Mouse (Mus musculus): ENCODE measurements at regions not wholly inside any gene's neighbourhood (a gene's known extent, or its start where the extent isn't known, plus 50 kb on each side); places are given as distances from the start of the nearest gene placed in this dataset.

- DNase-seq (ENCODE audit: low spot score) = no peak
These were observed 227.9 kb downstream of the Rnd3 start for GRCm38 (mm10) chr2:50921002-50921401.

DNA sequence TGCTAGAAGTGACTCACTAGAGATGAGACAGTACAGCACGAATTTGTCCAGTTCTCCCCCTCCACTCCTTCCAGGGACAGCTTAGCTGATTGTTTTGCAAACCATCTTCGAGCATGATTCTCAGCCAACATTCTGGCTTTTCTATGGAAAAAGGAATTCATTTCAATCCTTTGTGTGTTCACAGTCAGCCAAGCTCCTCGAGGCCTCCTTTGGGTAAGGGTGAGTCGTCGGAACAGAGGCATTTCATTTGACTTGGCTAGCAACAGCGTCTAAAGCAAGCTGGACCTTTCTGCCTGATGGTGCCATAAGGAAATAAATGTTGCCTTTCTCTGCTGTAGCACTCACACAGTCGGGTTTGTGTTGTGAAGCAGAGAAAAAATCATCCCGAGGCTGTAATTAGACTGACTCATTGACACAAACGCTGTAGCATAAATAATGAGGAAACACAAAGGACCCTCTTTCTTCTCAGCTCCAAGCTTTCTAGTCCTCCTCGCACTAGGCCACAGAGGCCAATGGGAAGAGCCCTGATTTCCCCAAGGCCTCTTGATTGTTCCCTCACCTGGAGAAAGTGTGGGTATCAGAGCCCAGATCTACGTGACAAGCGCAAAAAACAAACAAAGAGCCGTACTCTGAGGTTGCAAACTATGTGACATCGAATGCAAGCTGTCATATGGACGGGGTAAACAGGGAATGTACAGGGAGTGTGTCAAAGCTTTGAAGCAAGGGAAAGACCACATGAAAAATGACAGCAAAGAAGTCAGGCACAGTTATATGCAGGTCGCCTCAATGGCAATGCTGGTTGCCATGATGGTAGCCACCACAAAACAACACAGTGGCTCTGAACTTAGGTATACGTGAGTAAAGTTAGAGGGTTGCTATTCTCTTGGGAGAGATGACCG is 232.3 kb downstream of the Rnd3 start:
- DNase-seq (ENCODE audit: low spot score) = no peak

GRCm38 (mm10) chr2:50915149-50915548 is 233.8 kb downstream of the Rnd3 start:
- no peak for DNase-seq (ENCODE audit: low spot score)

DNA sequence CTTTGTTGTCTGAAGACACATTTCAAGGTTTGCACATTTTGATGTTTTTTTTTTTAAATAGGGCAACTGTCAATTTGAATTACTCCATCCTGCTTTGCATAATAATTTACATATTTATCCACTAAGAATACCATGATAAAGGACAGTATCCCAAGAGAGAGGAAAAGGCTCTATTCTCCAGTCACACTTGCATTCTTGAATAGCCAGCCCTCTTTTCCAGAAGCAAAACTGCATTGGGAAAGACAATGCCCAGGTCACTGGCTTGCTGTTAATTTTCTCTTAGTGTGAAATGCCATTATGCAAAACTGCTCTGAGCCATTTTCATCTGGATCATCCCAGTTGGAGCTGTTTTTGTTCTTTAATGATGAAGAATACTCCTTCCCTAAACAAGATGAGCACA is 234.7 kb downstream of the Rnd3 start:
- no peak for DNase-seq (ENCODE audit: low spot score)

DNA sequence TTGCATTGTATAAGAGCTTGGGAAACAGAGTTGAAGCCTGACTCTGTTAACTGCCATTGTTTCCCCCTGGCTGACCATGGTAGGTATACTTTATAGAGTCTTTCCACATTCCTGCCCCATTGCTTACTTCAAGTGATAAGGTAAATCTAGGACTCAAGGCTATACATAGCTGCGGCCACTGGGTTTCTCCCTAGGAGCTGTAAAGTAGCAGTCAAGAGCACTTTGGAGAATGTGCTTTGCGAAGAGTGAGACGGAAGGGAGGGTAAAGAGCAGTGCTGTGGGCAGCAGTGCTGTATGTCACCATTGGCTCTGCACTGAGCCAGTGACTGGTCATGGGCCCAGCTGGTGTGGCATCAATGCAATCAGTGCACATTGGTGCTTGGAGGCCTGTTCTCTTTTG is 240.1 kb downstream of the Rnd3 start:
- DNase-seq (ENCODE audit: low spot score) = no peak

- no peak for DNase-seq (ENCODE audit: low spot score)
These were observed 246.2 kb downstream of the Rnd3 start for GRCm38 (mm10) chr2:50902701-50903100.

GRCm38 (mm10) chr2:50902220-50902619 is 246.7 kb downstream of the Rnd3 start:
- no peak for DNase-seq (ENCODE audit: low spot score)

DNA sequence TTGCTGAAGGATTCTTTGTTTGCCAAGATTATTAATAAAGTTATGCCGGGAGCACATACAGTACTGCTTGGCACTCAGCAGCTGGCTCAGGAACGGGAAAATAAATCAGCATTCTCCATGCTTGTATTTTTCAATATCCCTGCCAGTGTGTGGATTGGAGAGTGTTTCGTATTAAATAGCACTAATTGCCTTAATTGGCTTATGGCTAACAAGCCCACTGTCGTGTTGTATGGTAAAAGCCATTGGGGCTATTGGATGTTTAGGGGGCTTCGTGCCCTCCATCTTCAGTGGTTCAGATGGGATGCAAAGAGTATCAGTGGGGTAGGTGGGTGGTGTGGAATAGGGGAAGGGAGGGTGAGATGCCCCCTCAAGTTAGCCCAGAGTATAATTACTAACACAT is 259.9 kb downstream of the Rnd3 start:
- DNase-seq (ENCODE audit: low spot score) = no peak

DNA sequence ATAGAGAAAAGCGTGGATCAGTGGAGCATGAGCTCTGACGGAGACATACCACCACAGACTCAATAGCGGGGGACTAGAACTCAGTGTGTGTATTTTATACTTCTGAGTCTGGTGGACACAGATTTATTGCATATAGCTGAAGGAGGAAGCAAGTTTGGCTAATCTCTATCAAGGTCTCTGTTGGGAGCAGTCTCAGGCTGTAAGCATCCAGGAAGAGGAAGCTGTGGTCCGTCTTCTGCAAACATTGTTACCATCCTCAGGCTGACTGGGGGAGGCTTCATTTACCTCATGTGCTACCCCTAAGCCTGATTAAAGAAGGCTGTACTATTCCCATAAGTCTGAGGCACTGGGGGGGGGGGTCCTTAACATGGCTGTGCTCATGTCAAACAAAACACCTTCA is 261.0 kb downstream of the Rnd3 start:
- no peak for DNase-seq (ENCODE audit: low spot score)

DNA sequence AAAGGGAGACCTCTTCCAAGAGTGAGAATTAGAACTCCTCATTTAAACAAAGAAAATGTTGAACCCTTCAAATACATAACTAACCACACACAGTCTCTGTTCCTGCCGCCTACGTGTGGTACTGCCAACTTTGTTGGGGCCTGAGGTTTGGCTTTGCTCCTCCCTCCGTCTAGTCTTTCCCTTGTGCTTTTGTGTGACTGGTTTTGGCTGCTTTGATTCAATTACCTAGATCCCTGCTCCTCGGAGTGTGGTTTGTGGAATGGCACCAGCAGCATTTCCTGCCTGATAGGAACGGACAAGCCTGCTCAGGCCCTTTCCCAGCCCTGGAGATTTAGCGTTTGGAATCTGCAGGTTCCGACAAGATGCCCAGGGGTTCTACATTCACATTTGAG is 263.0 kb downstream of the Rnd3 start:
- no peak for DNase-seq (ENCODE audit: low spot score)

DNA sequence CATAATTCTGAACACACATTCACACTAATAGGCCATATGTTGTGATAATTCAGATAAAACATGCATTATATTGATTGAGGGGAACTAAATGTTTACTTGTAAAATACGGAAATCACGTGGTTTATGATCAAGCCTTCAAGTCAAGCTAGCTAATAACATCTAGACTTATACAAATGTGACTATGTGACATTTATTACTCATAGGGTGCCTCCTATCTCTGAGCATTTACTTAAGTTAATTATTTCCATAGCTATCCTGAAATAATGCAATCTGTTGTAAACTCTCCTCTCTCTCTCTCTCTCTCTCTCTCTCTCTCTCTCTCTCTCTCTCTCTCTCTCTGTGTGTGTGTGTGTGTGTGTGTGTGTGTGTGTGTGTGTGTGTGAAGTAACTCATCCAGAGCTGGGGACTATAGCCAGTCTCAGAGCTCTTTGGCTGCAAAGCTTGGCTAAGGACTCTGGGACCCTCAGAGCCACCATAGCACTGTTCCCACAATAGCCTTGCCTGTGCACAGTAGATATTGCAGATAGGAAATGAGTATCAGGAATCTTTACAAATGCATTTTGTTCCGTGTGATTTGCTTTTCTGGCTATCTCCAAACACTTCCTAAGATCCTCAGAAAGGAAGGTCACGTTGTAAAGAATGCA is 263.5 kb downstream of the Rnd3 start:
- no peak for DNase-seq (ENCODE audit: low spot score)

DNA sequence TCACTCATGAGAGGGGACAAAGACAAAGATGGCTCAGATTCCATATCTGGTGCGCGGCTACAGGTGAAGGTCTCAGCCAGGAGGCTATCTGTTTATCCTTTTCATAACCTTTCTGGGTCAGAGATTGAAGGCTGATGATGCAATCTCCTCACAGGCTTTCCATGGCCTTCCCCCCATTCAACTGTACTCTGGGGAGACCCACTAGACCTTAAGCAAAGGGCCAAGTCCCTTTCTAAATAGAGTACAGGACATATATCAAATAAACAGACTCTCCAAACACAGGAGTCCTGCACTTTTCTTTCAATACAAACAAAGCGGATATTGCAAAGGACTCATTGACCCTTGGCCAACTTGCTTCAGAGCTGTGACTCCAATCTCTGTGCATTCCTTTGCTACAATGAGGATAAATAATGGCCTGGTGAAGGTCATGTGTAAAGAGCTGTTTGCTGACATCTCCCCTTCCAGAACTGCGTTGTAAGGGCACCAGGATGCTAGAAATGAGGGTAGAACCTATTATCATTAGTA is 267.3 kb downstream of the Rnd3 start:
- no peak for DNase-seq (ENCODE audit: low spot score)

- DNase-seq (ENCODE audit: low spot score) = no peak
These were observed 268.1 kb downstream of the Rnd3 start for GRCm38 (mm10) chr2:50880806-50881205.

DNA sequence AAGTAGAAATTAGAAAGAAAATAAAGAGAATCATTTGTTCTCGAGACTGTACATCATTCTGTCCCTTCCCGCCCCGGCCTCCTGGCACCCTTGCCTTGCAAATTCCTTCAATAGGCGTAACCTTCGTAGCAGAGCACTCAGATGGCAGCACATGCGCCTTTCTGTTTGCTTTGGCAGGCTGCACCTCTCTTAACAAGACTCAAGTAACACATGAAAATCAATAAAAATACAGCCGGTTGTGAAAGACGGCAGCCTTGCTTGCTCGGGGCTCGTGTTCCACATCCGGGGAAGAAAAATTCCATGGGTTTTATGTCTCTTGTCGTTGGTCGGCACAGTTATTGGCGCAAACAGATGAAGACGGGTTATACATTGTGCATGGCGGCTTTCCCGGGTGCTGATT is 271.2 kb downstream of the Rnd3 start:
- peak; percentile 7 for DNase-seq (ENCODE audit: low spot score)

DNA sequence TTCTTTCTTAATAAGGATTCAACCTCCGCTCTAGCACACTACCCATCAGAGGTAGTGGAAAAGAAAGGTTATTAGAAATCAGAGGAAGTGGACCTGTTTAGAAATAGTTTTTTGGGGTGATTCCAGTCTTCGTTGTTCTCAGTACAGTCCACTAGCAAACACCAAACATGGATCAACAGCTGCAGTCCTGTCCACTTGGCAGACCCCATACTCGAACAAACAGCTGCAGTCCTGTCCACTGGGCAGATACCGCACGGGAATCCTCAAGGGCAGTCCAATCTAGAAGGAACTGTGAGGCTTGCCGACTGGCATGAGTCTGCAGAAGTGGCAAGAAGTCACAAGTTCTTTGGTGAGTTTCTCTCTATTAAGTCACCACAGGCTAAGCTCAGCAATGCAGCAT is 273.8 kb downstream of the Rnd3 start:
- DNase-seq (ENCODE audit: low spot score) = no peak

- no peak for DNase-seq (ENCODE audit: low spot score)
These were observed 295.2 kb downstream of the Rnd3 start for GRCm38 (mm10) chr2:50853538-50854244.

GRCm38 (mm10) chr2:50852413-50852919 is 296.4 kb downstream of the Rnd3 start:
- no peak for DNase-seq (ENCODE audit: low spot score)

DNA sequence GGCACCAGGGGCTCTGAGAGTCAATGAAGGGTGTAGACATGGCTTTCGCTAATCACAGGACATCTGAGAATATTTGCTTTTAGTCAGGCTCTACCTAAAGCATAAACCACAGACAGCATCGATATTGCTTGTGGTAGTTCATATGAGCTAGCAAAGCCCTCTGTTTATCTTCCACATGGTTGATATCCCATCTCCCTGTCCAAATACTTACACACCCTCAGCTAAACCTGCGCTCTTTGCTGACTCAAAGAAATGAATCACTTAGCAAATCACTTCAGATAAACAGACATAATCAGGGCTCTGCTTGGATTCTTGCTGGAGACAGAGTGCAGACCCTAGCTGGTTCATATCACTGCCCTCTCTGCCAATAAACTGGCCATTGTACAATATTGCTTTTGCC is 298.8 kb downstream of the Rnd3 start:
- DNase-seq (ENCODE audit: low spot score) = no peak

DNA sequence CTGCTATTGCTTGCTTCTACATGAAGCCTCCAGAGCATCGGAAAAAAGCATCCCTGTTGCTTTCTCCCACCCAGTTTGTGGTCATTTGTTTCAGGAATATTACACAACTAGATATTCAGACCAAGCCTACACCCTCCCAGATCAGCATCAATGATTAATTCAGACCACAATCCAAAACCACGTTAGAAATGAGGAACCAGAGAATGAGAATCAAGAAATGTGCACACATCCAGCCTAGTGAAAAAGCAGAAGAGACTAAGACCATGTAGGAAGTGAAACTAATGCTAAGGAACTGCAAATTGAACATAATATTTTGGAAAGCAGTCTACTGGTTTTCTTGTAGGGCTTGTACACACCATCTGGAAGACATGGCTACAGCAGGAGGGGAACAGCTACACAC is 307.0 kb downstream of the Rnd3 start:
- no peak for DNase-seq (ENCODE audit: low spot score)

GRCm38 (mm10) chr2:50835511-50836320 is 313.2 kb downstream of the Rnd3 start:
- no peak for DNase-seq (ENCODE audit: low spot score)

DNA sequence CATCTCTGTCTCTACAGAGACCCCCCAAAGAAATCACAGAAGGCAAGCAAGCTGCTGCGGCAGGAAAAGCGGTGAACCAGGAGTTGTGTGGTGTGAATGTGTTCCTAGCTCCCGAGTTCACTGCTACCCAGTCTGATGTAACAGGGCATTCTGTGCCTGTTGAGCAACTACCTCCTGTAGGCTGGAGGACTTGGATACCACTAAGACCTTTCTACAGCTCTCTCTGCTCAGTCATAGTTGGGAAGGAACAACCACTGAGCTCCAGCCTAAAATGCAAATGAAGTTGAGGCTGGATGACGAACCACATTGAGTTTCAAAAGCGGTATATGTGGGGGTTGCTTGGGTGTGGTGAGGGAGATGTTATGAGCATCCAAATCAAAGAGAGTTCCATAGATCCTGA is 315.1 kb downstream of the Rnd3 start:
- DNase-seq (ENCODE audit: low spot score) = no peak

DNA sequence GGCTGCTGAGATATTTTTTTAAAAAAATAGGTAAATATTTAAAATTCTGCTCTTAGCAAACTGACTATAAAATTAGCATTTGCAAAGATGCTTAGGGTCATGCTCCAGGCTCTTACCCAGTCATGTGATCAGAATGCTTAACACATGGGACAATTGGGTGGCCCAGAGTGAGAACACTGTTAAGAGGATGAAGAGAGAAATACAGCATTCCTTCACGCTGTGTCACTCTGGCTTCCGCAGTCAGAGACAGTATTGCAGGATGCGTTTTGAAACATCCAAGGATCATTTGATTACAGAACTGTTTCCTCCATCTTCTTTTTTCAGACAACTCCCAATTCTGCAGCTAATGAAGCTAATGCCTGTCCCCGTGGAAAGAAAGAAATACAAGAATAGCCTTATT is 316.4 kb downstream of the Rnd3 start:
- no peak for DNase-seq (ENCODE audit: low spot score)
